Mouse (Mus musculus): ENCODE measurements around the gene Trim30c.

DNA sequence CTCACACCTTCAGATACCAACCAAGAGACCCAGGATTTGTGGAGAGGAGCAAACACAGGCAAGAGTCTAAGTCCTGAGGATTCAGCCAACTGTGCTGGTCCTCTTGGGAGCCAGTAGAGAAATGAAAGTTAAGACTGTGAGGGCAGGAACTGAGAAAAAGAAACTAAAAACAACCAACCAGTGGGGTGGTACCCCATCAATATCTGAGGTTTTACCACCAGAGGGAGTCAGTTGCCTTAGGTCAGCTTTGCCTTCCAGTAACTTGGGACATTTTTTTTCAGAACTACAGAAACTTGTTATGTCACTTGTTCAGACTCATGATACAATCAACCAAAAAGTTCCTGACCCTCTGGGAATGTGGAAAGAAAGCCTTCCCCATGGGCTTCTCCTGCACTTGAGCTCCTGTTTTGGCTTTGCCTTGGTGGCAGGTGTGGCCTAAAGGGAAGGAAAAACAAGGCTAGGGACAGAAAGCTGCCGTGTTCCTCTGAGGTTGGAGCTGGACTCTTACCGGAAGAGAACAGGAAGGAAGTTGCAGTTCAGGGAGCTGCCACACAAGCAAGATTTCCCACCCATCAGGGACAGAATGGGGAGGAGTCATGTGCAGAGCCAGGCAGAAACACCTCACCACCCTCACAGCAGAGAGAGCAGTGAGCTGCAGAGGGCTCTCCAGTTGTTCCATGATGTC lies 45.5 kb upstream of the Trim30c start:
- TF ChIP-seq CTCF (IDR thresholded peaks at IDR 0.05; ENCODE audit: borderline replicate concordance, control insufficient read depth, extremely low read depth, insufficient read depth, low read length, poor library complexity) (no peak), POLR2A (IDR thresholded peaks at IDR 0.05; ENCODE audit: control insufficient read depth, extremely low read depth, insufficient read depth, low read length, poor library complexity) (0 out of 2 replicates have a peak, but pooled peaks have one; percentile 40)
